Mouse (Mus musculus) hindbrain, embryonic 11.5 days (tissue): ENCODE measurements at regions not wholly inside any gene's neighbourhood (a gene's known extent, or its start where the extent isn't known, plus 50 kb on each side); places are given as distances from the start of the nearest gene placed in this dataset.

Source experiments
- ATAC-seq: fragments of 200-750 bp; cut with Nextera tagmentation; 2 replicates; pipeline ENCODE4 v1.8.0; 2017; ENCODE audit warnings: mild to moderate bottlenecking, moderate TSS enrichment, moderate library complexity; ENCODE audit not compliant: low FRiP score
- DNase-seq: peaks from one replicate; pipeline ENCODE4 v3.0.0-alpha.2; 2015; ENCODE audit warnings: low spot score
- H3K27ac ChIP-seq: fragments of 300-500 bp; sonication (generic); 2 replicates; pipeline ENCODE4 v1.5.1; 2014; ENCODE audit warnings: mild to moderate bottlenecking, low read depth, low read length
- H3K27me3 ChIP-seq: fragments of 300-500 bp; sonication (generic); 2 replicates; pipeline ENCODE4 v1.6.1; 2014; ENCODE audit warnings: mild to moderate bottlenecking, low read length, moderate library complexity, mixed read lengths; ENCODE audit not compliant: control insufficient read depth, insufficient read depth
- H3K36me3 ChIP-seq: fragments of 300-500 bp; sonication (generic); 2 replicates; pipeline ENCODE4 v1.6.1; 2014; ENCODE audit warnings: mild to moderate bottlenecking, low read length, moderate library complexity, mixed read lengths; ENCODE audit not compliant: control insufficient read depth, insufficient read depth
- H3K4me1 ChIP-seq: fragments of 300-500 bp; sonication (generic); replicated peaks from 2 replicates; pipeline ENCODE4 v1.6.1; 2014; ENCODE audit warnings: low read length, mixed read lengths; ENCODE audit not compliant: control insufficient read depth, insufficient read depth
- H3K4me2 ChIP-seq: fragments of 300-500 bp; sonication (generic); replicated peaks from 2 replicates; pipeline ENCODE4 v1.6.1; 2014; ENCODE audit warnings: mild to moderate bottlenecking, low read depth, low read length
- H3K4me3 ChIP-seq: fragments of 300-500 bp; sonication (generic); 2 replicates; pipeline ENCODE4 v1.5.1; 2014; ENCODE audit warnings: low read depth, low read length
- H3K9ac ChIP-seq: fragments of 300-500 bp; sonication (generic); 2 replicates; pipeline ENCODE4 v1.6.1; 2014; ENCODE audit warnings: low read depth, low read length
- H3K9me3 ChIP-seq: fragments of 300-500 bp; sonication (generic); 2 replicates; pipeline ENCODE4 v1.6.1; 2016; ENCODE audit warnings: low read length; ENCODE audit not compliant: control insufficient read depth
- WGBS: fragments of 180-500 bp; shearing (Covaris S2); extraction: QIAGEN DNeasy Blood & Tissue Kit; methylation state at CpG from one replicate; pipeline ENCODE4 v1.1.7; 2014; 5-methylcytosine and 5-hydroxymethylcytosine counted together

DNA sequence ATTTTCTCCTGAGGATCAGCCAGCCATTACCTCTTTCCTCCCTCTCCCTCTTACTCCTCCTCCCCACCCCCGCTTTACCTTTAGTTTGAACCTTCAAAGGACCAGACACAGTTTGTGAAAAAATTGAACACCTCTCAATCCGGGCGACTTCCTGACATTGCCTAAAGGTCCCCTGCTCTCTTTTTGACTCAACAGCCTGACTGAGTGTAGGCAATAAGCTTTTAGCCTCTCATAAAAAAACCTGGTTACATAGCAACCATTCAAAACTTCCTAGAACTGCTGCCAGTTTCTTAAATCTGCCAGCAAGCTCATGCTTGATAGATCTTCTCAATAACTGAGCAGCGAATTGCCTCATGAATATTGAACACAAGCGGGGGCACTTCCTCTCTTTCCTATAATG, 71.7 kb downstream of the Zfp945 start:
- Histone ChIP-seq H3K4me2 (no peak overlapping the region), H3K4me3 (no peak overlapping the region), H3K27ac (no peak overlapping the region), H3K9me3 (no peaks in the 10 kb centered on the region; the same call in 1 of the 2 replicates), H3K9ac (no peak overlapping the region), H3K27me3 (no peaks in the 10 kb centered on the region), H3K4me1 (no peaks in the 10 kb centered on the region), H3K36me3 (no peaks in the 10 kb centered on the region)
- DNase-seq (no peak), ATAC-seq (no peak)
- WGBS = 76% methylated on average over 5 of the region's 5 CpGs

DNA sequence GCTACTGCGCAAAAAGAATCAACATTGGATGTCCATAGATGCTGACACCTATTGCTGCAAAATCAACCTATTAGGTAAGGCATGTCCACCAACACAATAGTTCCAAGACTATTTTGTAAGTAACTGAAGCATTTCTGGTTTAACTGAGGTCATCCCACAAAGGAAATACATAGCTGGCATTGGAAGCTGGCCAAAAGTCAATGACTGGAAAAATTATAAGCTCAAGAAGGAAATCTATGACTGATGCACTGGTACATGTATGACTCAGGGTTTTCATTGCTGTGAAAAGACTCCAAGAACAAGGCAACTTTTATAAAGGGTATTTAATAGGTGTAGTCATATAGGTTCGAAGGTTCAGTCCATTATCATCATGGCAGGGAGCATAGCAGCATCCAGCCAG, 82.5 kb downstream of the Zfp945 start:
- 0 out of 2 replicates have a peak, but pooled peaks cover 6% of the 10 kb centered on the region for H3K9me3 ChIP-seq
- H3K4me2 ChIP-seq = no peak overlapping the region
- H3K4me3 ChIP-seq = no peak overlapping the region
- DNase-seq (no peak), ATAC-seq (no peak)
- no peaks in the 10 kb centered on the region for H3K27me3 ChIP-seq
- H3K4me1 ChIP-seq = no peaks in the 10 kb centered on the region
- no peak overlapping the region for H3K27ac ChIP-seq
- no peaks in the 10 kb centered on the region for H3K36me3 ChIP-seq
- no peak overlapping the region for H3K9ac ChIP-seq
- WGBS = 94% methylated on average over 2 of the region's 2 CpGs

DNA sequence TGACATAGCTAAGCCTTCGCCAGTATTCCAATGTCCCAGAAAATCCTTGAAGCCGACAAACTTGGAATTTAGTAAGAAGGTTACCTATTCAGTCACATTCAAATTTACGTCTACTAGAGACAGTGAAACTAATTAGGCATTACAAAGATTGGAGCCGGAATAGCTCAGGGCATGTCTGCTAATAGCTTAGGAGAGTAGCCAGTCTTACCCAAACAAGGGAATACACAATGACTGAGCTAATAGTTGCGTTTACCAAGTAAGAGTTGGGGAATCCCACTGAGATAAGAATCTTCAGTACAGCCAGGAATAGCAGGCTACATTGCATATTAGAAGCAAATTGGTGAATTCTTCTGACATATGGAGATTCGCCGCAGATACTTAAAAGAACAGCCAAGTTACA, 121.2 kb downstream of the Zfp945 start:
- DNase-seq (no peak), ATAC-seq (no peak)
- no peaks in the 10 kb centered on the region for H3K4me1 ChIP-seq
- no peak overlapping the region for H3K27ac ChIP-seq
- H3K4me3 ChIP-seq = no peak overlapping the region
- no peak overlapping the region for H3K4me2 ChIP-seq
- H3K36me3 ChIP-seq = no peaks in the 10 kb centered on the region
- no peaks in the 10 kb centered on the region for H3K9me3 ChIP-seq
- WGBS = 57% methylated on average over 7 of the region's 7 CpGs
- no peak overlapping the region for H3K9ac ChIP-seq
- no peaks in the 10 kb centered on the region for H3K27me3 ChIP-seq

DNA sequence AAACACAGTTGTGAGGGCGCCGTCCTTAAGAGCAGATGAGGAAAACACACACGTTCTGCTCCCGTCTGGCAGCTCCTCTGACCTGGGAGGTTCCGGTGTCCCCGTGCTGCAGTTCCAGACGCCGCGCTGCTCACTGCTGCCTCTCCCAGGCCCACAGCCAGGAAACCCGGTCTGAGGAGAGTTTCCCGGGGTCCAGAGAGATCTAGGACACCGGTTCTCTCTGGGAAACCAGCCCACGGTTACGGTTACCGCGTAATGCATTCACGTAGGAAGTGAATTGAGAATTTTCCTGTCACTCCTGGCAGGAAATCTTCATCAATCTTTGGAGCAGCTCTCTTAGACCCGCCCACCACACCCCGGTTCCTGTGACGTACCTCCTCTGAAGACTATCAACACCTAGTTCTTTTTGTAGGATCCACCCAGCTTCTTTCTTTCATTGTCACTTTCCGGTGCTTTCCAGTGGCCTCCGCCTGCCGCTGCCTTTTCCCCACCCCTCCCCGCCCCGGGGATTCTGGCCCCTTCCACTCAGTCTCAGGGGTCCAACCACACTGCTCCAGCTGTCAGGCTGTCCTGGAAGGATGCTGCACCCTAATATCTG, 127.3 kb downstream of the Zfp945 start:
- ATAC-seq = peak; percentile 95

DNA sequence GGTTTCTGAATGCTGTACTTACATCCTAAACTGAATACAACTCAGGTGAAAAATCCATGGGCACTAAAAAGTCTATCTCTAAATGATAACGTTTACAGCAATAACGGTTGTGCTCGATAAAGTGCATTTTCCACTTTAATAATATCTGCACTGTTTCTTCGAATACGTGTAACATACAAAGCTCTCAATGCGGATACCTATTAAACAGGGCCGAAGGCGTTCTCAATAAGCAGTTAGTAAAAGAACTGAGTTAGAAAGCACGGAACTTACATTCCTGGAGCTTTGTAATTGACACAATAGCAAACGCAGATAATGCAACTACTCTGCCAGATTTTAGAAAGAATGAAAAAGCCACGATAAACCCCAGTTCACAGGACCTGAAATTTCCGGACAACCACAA, 127.8 kb downstream of the Zfp945 start:
- Histone ChIP-seq H3K4me1 (no peaks in the 10 kb centered on the region), H3K9ac (peak overlapping the region; percentile 84), H3K27ac (peak overlapping the region; percentile 62), H3K4me2 (peak overlapping the region; percentile 67), H3K36me3 (no peaks in the 10 kb centered on the region), H3K4me3 (peak overlapping the region; percentile 61), H3K9me3 (no peaks in the 10 kb centered on the region), H3K27me3 (no peaks in the 10 kb centered on the region)
- peak; percentile 17; the same call in 1 of the 2 replicates for ATAC-seq
- DNase-seq = no peak
- WGBS = 17% methylated on average over 12 of the region's 12 CpGs

More for the DNA sequence above, 127.3 kb downstream of the Zfp945 start:
- peak; percentile 81 for DNase-seq
- no peaks in the 10 kb centered on the region for H3K27me3 ChIP-seq
- H3K4me3 ChIP-seq = peak overlapping the region; percentile 61
- WGBS = under 1% methylated on average over 25 of the region's 25 CpGs
- no peaks in the 10 kb centered on the region for H3K9me3 ChIP-seq
- H3K4me2 ChIP-seq = peak overlapping the region; percentile 67
- H3K36me3 ChIP-seq = no peaks in the 10 kb centered on the region
- peak overlapping the region; percentile 84 for H3K9ac ChIP-seq
- H3K27ac ChIP-seq = peak overlapping the region; percentile 62
- no peaks in the 10 kb centered on the region for H3K4me1 ChIP-seq

DNA sequence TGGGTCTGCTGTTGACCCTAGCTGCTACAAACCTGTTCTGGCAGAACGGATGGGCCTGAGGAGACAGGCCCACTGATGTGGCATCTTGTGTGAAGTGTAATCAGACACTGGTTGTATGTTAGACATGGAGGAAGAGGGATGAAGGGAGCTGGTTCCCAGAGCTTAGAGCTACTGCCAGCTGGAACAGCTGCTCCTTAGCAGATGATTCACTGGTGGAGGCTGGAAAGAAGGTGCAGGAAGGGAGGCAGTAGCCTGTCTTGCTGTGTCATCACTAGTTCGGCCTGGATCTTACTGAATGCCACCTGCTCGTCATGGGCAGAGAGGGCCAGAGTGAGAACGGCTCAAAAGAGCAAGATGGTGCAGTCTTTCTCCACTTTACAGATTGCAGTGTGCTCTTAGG, 130.6 kb downstream of the Zfp945 start:
- Histone ChIP-seq H3K4me2 (no peak overlapping the region), H3K4me3 (no peak overlapping the region), H3K27ac (no peak overlapping the region), H3K4me1 (no peaks in the 10 kb centered on the region), H3K27me3 (no peaks in the 10 kb centered on the region), H3K9me3 (no peaks in the 10 kb centered on the region), H3K9ac (no peak overlapping the region), H3K36me3 (no peaks in the 10 kb centered on the region)
- WGBS = 97% methylated on average over 4 of the region's 4 CpGs
- ATAC-seq (no peak), DNase-seq (no peak)
